Mouse (Mus musculus) olfactory bulb, adult 2 months (tissue): ENCODE data around the gene Hoxb5.

ENCODE experiments used
- CTCF ChIP-seq: fragments of 200-500 bp; IDR thresholded peaks from 2 replicates; pipeline ENCODE4 v1.5.1; 2012; ENCODE audit warnings: low read depth, mild to moderate bottlenecking, low read length, moderate library complexity; ENCODE audit not compliant: insufficient read depth
- POLR2A ChIP-seq: fragments of 200-500 bp; IDR thresholded peaks from 2 replicates; pipeline ENCODE4 v1.6.1; 2012; ENCODE audit warnings: mild to moderate bottlenecking, low read depth, low read length, moderate library complexity; ENCODE audit not compliant: insufficient read depth

DNA sequence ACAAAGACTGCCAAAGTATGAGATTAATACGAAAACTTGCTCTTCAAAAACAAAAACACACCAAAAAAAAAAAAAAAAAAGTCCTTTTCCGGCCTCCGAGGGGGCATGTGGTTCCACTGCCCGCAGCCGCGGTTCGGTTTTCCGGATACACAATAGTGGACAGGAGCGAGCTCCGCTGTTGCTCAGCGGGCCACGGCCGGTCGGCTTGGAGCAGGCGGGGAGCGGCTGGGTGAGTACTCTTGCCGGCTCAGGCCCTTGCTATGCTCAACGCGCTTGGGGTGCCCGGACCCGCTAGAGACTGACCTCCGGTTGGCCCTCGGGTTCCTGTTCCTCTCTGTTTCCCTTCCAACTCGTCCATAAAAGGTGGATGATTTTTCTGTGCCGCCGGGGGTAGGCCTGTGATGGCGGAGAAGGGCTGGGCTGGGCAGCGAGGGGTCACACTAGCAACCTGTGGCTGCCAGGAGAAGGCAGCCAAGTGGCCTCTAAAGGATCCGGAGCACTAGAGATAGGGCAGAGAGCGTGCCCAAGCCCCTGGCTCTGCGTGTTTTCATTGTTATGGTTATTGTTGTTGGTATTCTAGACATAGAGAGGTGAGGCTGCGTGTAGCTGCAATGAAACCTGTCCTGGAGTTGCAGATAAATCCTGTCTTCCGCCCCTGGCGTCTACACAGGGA, 11.7 kb downstream of the Hoxb5 start:
- TF ChIP-seq CTCF = no peak
- TF ChIP-seq POLR2A = no peak
